Mouse (Mus musculus): Measurements from ENCODE around the gene Hoxd9. TPM values are rescaled to one million over a fixed set of nuclear protein-coding genes. Genes with fewer than 3 reads are reported as not detected.

The Hoxd9 gene
- polyA plus RNA-seq, 1 experiment from 2014 or later: 17.8 TPM

DNA sequence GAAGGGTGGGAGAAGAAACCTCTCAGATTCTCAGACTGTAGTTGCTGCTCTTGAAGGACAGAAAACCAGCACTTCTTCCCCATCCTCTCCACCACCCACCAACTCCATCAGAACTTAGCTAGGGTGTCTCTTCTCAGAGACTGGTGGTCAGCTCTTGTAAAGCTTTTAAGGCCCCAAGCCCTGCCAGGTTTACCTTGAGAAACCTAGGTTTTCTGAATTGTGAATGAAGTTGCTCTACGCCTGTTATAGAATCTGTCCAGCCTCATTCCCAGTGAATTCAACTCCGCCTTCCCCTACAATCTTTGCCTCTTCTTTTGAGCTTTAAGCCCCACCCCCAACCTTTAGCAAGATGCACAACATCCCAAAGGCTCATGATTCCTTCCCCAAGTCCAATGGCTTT, 20.4 kb upstream of the Hoxd9 start:
- H3K4me3 ChIP-seq (replicated peaks): peak overlapping the region; percentile 90
- peaks cover 72% of the 10 kb centered on the region for H3K27me3 ChIP-seq
- peak overlapping the region; percentile 74 for H3K4me2 ChIP-seq
- H3K4me1 ChIP-seq (replicated peaks): peaks cover 47% of the 10 kb centered on the region
- 16% methylated on average over 2 of the region's 2 CpGs for WGBS
- H3K27ac ChIP-seq: peak overlapping the region; percentile 99
- no peaks in the 10 kb centered on the region for H3K9me3 ChIP-seq
- peak overlapping the region; percentile 99 for H3K9ac ChIP-seq (replicated peaks)
- no peak for ATAC-seq (ENCODE audit: insufficient number of reproducible peaks, insufficient read depth, low FRiP score, low TSS enrichment, low read depth)
- H3K36me3 ChIP-seq: no peaks in the 10 kb centered on the region

DNA sequence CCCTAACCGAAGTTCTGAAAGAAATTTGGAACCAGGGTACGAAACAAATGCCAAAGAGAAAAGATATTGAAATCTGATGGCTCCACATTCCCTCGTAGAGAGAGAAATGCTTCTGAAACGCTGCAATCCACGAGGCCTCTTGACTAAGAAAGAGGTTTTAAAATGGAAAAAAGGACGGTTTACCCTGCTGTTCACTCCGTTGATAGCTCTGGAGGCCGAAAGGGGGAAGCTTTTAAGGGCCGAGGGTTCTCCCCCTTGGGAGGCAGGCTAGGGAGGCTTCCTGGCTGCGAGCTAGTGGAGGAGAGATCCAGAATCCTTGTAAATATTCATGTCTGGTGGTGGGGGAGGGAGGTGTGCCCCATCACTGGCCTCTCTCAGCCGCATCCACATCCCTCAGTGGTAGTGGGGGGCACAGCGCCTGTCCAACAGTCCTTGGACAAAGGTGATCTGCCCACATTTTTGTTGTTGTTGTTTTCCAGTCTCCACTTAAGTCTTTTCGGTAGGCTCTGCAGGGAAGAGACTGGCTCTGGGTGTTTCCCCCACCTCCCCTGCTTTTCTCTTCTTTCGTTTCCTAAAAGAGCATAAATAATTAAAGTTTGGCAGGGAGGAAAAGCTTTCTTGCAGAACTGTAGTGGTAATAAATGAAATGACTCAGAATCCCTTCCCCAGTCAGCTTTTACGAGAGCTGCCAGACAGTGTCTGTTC, 18.5 kb upstream of the Hoxd9 start, which contains the start of gene Hoxd11:
TSS of gene Hoxd11 (plus strand) at position 667 of the 705 bp plus-strand sequence.
- Histone ChIP-seq H3K4me2 (peak within 1 kb of the TSS; percentile 74), H3K9me3 (no peaks in the 10 kb centered on the region), H3K36me3 (peaks cover under 1% of the 10 kb centered on the region; the same call in 1 of the 2 replicates), H3K9ac (replicated peaks) (peak within 1 kb of the TSS; percentile 99), H3K27ac (peak within 1 kb of the TSS; percentile 98), H3K4me1 (replicated peaks) (peaks cover 53% of the 10 kb centered on the region), H3K27me3 (peaks cover 72% of the 10 kb centered on the region), H3K4me3 (replicated peaks) (peak within 1 kb of the TSS; percentile 90)
- 2% methylated on average over 15 of the region's 15 CpGs for whole genome bisulfite sequencing
- no peak for ATAC-seq (ENCODE audit: insufficient number of reproducible peaks, insufficient read depth, low FRiP score, low TSS enrichment, low read depth)

DNA sequence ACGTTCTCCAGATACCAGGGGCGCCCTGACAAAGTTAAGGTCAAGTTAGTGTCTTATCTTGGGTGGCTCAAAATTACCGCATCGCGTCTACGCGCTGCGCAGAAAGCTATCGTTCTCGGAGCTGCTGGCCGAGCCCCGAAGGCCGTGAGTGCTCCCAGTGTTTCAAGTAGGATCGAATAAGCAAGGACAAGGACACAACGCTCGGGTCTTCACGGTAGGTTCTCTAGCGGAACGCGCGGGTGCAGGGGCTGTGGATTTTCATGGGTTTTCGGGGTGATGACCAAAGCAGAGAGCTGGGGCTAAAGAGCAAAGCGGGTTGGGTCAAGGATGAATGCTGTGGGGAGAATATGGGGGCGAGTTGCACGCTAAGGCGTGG, 17.9 kb upstream of the Hoxd9 start:
- H3K9me3 ChIP-seq: no peaks in the 10 kb centered on the region
- under 1% methylated on average over 26 of the region's 26 CpGs for WGBS
- H3K4me3 ChIP-seq (replicated peaks): peak overlapping the region; percentile 90
- peaks cover 48% of the 10 kb centered on the region for H3K4me1 ChIP-seq (replicated peaks)
- H3K36me3 ChIP-seq: peaks cover 3% of the 10 kb centered on the region; the same call in 1 of the 2 replicates
- peak overlapping the region; percentile 99 for H3K9ac ChIP-seq (replicated peaks)
- H3K27me3 ChIP-seq: peaks cover 68% of the 10 kb centered on the region
- peak overlapping the region; percentile 74 for H3K4me2 ChIP-seq
- H3K27ac ChIP-seq: peak overlapping the region; percentile 98
- ATAC-seq (ENCODE audit: insufficient number of reproducible peaks, insufficient read depth, low FRiP score, low TSS enrichment, low read depth): no peak

DNA sequence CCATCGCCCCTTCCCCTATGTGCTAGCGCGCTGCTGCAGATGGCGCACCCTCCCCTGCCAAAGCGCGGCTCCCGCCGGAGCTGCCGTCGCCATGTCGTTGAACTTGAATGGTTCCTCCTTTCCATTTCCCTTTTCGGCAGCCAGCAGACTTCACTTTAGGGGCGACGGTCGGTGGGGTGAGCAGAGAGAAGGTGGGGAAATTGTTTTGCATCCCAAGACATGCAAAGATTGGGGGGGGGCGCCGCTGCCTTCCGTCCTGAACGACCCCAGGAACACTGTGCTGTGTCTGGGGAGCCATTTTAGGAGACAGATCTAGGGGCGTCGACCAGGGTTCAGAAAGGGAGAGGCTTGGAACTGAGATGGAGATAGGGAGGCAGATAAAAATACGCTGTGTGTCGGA, 17.5 kb upstream of the Hoxd9 start:
- Histone ChIP-seq H3K4me2 (peak overlapping the region; percentile 74), H3K9ac (replicated peaks) (peak overlapping the region; percentile 99), H3K9me3 (no peaks in the 10 kb centered on the region), H3K4me3 (replicated peaks) (peak overlapping the region; percentile 90), H3K4me1 (replicated peaks) (peaks cover 48% of the 10 kb centered on the region), H3K36me3 (peaks cover 3% of the 10 kb centered on the region; the same call in 1 of the 2 replicates), H3K27me3 (peaks cover 64% of the 10 kb centered on the region), H3K27ac (peak overlapping the region; percentile 98)
- no peak for ATAC-seq (ENCODE audit: insufficient number of reproducible peaks, insufficient read depth, low FRiP score, low TSS enrichment, low read depth)
- 1% methylated on average over 23 of the region's 23 CpGs for WGBS

DNA sequence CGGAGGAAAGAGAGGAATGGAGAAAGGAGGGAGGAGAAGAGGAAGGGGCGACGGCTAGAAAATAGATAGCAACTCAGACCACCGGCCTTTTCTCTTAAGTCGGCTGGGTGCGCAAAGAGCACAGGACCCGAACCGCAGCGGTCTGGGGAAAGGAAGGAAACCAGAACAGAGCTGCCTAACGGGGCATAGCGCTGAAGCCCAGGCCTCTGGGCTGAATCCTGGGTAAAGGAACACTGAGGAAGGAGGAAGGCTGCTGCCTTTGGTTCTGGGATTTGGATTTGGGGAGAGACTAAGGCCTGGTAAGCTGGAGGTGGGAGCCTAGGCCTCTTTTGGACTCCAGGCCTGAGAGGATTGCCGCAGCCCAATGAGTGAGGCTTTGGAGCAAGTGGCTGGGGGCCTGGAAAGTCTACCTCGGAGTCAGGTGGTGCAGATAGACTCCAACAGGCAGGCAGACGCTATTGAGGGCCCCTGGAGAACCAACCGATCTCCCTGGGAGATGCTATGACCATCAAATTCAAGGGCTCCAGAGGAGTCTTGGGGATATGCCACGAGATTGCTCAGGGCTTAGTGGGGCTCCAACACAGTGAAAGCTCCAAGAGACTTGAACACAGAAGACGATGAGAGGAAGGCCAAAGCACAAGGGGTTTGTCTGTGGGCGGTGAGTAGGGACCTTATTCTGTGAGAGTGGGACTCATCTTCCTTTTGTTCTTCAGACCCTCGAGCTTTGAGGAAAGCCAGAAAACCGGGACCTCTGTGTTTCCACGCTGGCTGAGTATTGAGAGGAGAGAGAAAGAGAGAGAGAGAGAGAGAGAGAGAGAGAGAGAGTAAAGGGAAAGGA, 16.7 kb upstream of the Hoxd9 start:
- H3K27me3 ChIP-seq: peaks cover 59% of the 10 kb centered on the region
- H3K9me3 ChIP-seq: no peaks in the 10 kb centered on the region
- H3K9ac ChIP-seq (replicated peaks): peak overlapping the region; percentile 99
- peak overlapping the region; percentile 98 for H3K27ac ChIP-seq
- 2% methylated on average over 21 of the region's 21 CpGs for WGBS
- no peak for ATAC-seq (ENCODE audit: insufficient number of reproducible peaks, insufficient read depth, low FRiP score, low TSS enrichment, low read depth)
- peaks cover 3% of the 10 kb centered on the region; the same call in 1 of the 2 replicates for H3K36me3 ChIP-seq
- H3K4me2 ChIP-seq: peak overlapping the region; percentile 74
- peaks cover 40% of the 10 kb centered on the region for H3K4me1 ChIP-seq (replicated peaks)
- H3K4me3 ChIP-seq (replicated peaks): peak overlapping the region; percentile 90

DNA sequence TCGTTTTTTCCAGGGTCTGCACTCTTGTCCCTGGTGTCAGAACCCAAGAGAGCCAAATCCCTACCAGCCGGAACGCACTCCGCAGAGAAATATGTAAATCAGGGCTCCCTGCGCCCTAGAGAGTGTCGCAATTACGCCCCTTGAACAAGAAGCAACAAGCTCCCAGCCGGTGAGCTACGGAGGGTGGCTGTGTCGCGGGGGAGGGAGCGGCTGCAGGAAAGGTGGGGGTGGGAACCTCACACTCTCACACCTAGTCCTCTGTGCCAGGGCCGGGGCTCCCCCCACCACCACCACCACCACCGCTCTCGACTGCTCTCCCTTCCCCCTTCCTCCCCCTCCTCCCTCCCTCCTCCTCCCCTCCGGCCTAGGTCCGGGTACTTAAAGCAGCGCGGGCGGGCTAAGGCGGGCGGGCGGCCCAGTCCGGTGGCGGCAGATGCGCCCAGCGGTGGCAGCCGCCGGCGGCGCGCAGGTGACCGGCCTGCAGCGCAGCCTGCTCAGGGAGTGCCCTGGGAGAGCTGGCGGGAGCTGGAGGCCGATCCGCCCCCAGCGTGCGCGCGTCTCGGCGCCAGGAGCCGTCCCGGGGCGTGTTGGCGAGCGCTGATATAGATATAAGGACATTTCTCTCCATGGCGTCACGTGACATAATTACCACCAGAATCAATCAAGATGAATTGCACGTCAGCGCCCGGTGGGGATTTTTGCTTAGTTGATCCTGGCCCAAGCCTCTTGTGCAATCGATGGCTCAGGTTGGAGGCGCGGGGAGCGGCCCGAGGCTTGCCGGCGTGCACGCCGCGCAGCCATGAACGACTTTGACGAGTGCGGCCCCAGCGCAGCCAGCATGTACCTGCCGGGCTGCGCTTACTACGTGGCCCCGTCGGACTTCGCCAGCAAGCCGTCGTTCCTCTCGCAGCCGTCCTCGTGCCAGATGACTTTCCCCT, 15.7 kb upstream of the Hoxd9 start:
- H3K4me1 ChIP-seq (replicated peaks): peaks cover 33% of the 10 kb centered on the region; the same call in 1 of the 2 replicates

DNA sequence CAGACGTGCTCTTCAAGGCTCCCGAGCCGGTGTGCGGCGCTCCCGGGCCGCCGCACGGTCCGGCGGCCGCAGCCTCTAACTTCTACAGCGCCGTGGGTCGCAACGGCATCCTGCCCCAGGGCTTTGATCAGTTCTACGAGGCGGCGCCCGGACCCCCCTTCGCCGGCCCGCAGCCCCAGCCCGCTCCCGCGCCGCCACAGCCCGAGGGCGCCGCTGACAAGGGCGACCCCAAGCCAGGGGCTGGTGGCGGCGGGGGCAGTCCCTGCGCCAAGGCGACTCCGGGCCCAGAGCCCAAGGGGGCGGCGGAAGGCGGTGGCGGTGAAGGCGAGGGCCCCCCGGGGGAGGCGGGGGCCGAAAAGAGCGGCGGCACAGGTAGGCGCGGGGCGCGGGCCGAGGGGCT, 14.7 kb upstream of the Hoxd9 start:
- Histone ChIP-seq H3K27ac (peak overlapping the region; percentile 98), H3K4me3 (replicated peaks) (peak overlapping the region; percentile 90), H3K36me3 (peaks cover 10% of the 10 kb centered on the region; the same call in 1 of the 2 replicates), H3K4me2 (peak overlapping the region; percentile 74), H3K9ac (replicated peaks) (peak overlapping the region; percentile 99), H3K27me3 (peaks cover 49% of the 10 kb centered on the region), H3K9me3 (no peaks in the 10 kb centered on the region), H3K4me1 (replicated peaks) (peaks cover 37% of the 10 kb centered on the region; the same call in 1 of the 2 replicates)
- 0 out of 2 replicates have a peak, but pooled peaks have one; percentile 4 for ATAC-seq (ENCODE audit: insufficient number of reproducible peaks, insufficient read depth, low FRiP score, low TSS enrichment, low read depth)
- under 1% methylated on average over 50 of the region's 51 CpGs for WGBS

More for the DNA sequence above, 15.7 kb upstream of the Hoxd9 start:
- H3K4me3 ChIP-seq (replicated peaks): peak overlapping the region; percentile 90
- no peaks in the 10 kb centered on the region for H3K9me3 ChIP-seq
- peaks cover 48% of the 10 kb centered on the region for H3K27me3 ChIP-seq
- H3K9ac ChIP-seq (replicated peaks): peak overlapping the region; percentile 99
- H3K4me2 ChIP-seq: peak overlapping the region; percentile 74
- WGBS: under 1% methylated on average over 74 of the region's 78 CpGs
- peak; percentile 56 for ATAC-seq (ENCODE audit: insufficient number of reproducible peaks, insufficient read depth, low FRiP score, low TSS enrichment, low read depth)
- H3K36me3 ChIP-seq: peaks cover 3% of the 10 kb centered on the region; the same call in 1 of the 2 replicates
- H3K27ac ChIP-seq: peak overlapping the region; percentile 98

DNA sequence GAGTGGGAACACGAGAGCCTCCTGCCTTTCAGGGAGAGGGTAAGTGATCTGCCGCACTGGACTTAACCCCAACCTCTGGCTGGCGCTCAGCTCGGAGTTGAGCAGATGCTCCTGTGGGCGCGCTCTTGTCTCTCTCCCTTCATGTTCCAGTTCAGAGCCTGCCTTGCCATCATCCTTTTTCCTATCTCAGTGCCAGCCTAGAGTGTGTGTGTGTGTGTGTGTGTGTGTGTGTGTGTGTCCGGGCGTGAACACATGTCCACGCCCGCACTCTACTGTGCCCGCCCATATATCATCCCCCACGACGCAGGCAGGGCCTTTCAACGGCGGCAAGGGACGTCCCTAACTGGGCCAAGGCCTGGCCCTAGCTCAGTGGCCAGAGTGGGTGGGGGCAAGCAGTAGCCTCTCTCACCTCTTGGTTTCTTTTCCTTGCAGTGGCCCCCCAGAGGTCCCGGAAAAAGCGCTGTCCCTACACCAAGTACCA, 14.0 kb upstream of the Hoxd9 start:
- Histone ChIP-seq H3K27ac (peak overlapping the region; percentile 98), H3K9me3 (no peaks in the 10 kb centered on the region), H3K27me3 (peaks cover 52% of the 10 kb centered on the region), H3K36me3 (peaks cover 13% of the 10 kb centered on the region; the same call in 1 of the 2 replicates), H3K4me2 (peak overlapping the region; percentile 74), H3K4me3 (replicated peaks) (peak overlapping the region; percentile 90), H3K4me1 (replicated peaks) (peaks cover 37% of the 10 kb centered on the region; the same call in 1 of the 2 replicates), H3K9ac (replicated peaks) (peak overlapping the region; percentile 99)
- WGBS: under 1% methylated on average over 18 of the region's 18 CpGs
- no peak for ATAC-seq (ENCODE audit: insufficient number of reproducible peaks, insufficient read depth, low FRiP score, low TSS enrichment, low read depth)

DNA sequence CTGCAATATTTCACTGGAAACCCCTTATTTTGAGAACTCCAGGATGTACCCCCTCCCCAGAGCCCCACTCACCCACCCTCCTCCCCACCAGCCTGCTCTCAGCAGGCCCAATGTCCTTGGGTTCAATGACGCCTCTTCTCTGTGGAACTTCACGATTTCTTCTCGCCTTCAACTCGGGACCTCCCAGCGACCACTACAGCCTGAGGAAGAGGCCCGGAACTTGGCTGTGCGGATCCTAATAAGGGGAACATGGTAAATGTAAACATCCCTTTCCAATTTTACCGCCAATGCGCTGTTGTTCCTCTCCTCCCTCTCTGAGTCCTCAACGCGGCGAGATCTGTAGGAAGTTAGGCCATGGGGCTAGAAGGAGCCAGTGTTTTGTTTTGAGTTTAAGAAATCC, 13.4 kb upstream of the Hoxd9 start:
- Histone ChIP-seq H3K9me3 (no peaks in the 10 kb centered on the region), H3K4me2 (peak overlapping the region; percentile 74), H3K27ac (peak overlapping the region; percentile 98), H3K4me1 (replicated peaks) (peaks cover 33% of the 10 kb centered on the region; the same call in 1 of the 2 replicates), H3K36me3 (peaks cover 13% of the 10 kb centered on the region; the same call in 1 of the 2 replicates), H3K4me3 (replicated peaks) (peak overlapping the region; percentile 90), H3K9ac (replicated peaks) (peak overlapping the region; percentile 99), H3K27me3 (peaks cover 55% of the 10 kb centered on the region)
- no peak for ATAC-seq (ENCODE audit: insufficient number of reproducible peaks, insufficient read depth, low FRiP score, low TSS enrichment, low read depth)
- under 1% methylated on average over 12 of the region's 12 CpGs for WGBS

DNA sequence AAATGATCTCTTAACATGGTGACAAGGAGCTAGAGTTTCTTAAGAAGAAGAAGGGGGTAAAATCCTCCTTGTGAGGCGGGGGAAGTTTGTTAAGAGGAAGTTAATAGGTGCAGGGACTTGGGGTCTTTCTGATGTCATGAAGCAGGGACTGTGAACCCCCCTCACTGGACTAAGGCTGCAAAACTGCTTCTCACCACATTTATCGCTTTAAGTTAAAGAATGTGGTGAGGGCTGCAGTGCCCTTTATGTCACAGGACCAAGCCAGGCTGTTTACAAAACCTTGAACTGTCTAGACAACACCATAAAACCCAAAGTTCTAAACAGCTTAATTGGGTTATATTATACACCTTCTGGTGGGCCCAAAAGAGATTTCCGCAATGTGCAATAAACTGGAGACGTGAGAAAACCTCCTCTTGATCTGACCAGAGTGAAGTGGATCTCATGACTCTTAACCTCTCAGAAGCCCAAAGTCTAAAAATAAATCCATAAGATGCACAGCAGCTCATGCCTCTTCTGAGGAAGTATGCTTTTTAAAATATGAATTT, 12.4 kb upstream of the Hoxd9 start:
- peaks cover 55% of the 10 kb centered on the region for H3K27me3 ChIP-seq
- H3K36me3 ChIP-seq: peaks cover 13% of the 10 kb centered on the region; the same call in 1 of the 2 replicates
- ATAC-seq (ENCODE audit: insufficient number of reproducible peaks, insufficient read depth, low FRiP score, low TSS enrichment, low read depth): no peak
- peaks cover 35% of the 10 kb centered on the region; the same call in 1 of the 2 replicates for H3K4me1 ChIP-seq (replicated peaks)
- no peaks in the 10 kb centered on the region for H3K9me3 ChIP-seq
- peak overlapping the region; percentile 99 for H3K9ac ChIP-seq (replicated peaks)
- H3K27ac ChIP-seq: peak overlapping the region; percentile 98; the same call in 1 of the 2 replicates
- H3K4me2 ChIP-seq: peak overlapping the region; percentile 74
- peak overlapping the region; percentile 90 for H3K4me3 ChIP-seq (replicated peaks)
- WGBS: 7% methylated on average over 4 of the region's 4 CpGs

All from limb, embryonic 12.5 days (tissue).